Mouse (Mus musculus): ENCODE data around the gene Pgap3.

Pgap3 gene

DNA sequence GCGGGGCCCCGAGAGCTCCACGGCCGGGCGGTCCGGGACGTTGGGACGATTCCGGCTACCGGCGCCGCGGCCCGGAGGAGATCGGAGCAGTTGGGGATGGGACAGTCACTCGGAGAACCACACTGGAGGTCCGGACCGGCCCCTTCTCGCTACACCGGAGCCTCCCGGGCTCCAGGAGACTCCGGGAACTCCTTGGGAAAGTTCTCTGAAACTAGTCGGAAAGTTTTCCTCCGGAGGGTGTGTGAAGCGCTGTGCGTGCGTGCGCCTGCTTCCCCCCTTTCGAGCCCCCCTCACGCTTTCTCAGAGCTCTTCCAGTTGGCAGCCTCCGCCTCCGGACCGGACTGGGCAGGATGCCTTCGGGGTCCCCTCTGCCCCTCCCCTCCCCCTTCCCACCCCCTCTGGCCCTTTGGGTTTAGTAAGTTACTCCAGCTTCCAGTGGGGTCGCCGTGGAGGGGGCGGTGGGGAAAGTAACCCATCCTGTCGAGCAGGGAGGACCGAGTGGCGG, 12.6 kb upstream of the Pgap3 start:
- peak; percentile 52 for DNase-seq (ENCODE audit: low read depth, low spot score)

GRCm38 (mm10) chr11:98412273-98412796, 12.0 kb upstream of the Pgap3 start, which contains the start of gene Erbb2:
Gene Erbb2, plus strand, starts transcription at chr11:98412470.
- peak; percentile 87 for DNase-seq (ENCODE audit: low read depth, low spot score)

- peak; percentile 70 for DNase-seq (ENCODE audit: low read depth, low spot score)
These were observed 9.1 kb upstream of the Pgap3 start for GRCm38 (mm10) chr11:98409341-98409822.

DNA sequence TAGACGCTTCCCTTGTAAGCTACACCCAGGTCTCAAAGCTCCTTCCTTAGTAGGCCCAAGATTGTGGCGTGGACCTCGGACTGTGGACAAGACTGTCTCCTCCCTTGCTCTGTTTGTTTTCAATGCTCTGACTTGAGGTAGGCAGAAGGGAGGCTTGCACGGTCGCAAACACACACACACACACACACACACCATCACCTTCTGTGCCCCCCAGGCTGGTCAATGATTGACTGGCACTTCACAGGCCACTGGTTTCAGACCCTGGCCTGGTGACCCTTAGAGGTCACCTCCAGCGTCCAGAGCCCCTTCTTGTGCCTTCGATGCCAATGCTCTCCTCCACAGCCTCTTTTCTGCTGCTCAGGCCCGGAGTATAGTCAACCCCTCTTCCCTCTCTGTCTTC, 8.6 kb upstream of the Pgap3 start:
- no peak for DNase-seq (ENCODE audit: low read depth, low spot score)

GRCm38 (mm10) chr11:98406621-98407020, 6.3 kb upstream of the Pgap3 start:
- DNase-seq (ENCODE audit: low read depth, low spot score), result no peak

DNA sequence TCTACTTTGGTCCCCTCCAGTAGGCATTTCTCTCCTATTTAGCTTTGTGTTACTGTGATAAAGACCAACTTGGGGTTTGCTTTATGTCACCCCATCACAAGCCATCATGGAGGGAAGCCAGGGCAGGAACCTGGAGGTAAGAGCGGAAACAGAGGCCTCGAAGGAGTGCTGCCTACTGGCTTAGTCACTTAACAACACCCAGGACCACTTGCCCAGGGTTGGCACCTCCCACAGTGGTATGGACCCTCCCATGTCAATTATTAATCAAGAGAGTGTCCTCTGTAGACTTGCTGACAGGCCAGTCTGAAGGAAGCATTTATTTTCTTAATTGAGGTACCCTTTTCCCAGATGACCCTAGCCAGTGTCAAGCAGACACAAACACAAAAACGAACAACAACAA, 526 bp upstream of the Pgap3 start:
- DNase-seq (ENCODE audit: low read depth, low spot score), result no peak

GRCm38 (mm10) chr11:98397946-98398345, 2.3 kb downstream of the Pgap3 start:
- DNase-seq (ENCODE audit: low read depth, low spot score), result no peak

DNA sequence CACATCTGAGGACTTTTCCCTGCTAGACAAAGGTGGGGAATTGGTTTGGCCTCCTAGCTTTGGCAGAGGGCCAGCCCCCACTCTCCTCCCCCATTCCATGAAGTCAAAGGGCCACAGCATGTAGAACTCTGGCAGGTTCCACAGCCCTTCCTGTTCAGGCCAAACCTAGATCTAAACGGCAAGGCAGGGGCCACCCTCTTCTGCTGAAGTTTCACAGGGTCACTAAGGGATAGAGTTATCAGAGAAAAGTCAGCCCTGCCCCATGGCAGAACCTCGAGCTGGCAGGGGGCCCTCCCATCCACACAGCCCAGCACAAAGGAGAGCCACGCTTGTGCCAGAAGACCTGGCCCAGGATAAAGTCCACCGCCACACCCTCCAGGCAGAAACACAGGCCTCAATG, 5.2 kb downstream of the Pgap3 start:
- DNase-seq (ENCODE audit: low read depth, low spot score), result no peak

- DNase-seq (ENCODE audit: low read depth, low spot score), result no peak
These were observed 6.0 kb downstream of the Pgap3 start for GRCm38 (mm10) chr11:98394301-98394700.

- DNase-seq (ENCODE audit: low read depth, low spot score), result no peak
These were observed 7.0 kb downstream of the Pgap3 start for GRCm38 (mm10) chr11:98393317-98393716.

DNA sequence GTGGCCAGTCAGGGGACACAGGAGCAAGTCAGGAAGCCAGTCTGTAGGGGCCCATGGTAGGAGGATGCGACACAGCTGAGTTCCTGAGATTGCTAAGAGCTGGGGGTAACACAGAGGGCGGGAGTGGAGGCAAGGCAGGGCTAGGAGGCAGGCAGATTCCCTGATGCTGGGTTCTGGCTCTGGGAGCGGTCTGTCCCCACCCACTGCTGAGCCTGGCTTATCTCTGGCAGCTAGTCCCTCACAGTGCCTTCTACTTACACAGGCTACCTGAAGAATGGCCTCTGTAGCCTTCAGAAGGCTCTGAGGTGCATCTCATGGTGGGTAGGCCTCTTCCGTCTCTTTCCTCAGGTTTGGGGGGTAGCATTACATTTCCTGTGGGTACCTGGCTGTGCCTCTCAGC, 7.6 kb downstream of the Pgap3 start:
- DNase-seq (ENCODE audit: low read depth, low spot score), result no peak

DNA sequence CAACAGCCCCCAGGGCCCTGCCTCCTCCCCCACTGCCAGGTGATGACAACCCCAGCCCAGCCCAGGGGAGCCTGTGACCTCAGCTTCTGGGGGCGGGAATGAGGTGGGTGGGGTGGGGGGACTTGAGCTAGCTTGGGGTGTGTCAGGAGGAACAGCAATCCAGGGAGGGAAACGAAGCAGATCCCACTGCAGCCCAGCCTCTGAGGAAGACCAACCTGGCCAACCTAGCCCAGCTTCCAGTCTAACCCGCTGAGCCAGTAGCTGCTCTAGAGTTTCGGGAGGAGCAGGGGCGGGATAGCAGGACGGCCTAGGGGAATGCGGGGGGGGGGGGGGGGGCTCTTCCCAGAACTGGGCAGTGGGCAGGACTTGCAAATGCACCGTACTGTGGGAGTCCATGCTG, 8.3 kb downstream of the Pgap3 start:
- no peak for DNase-seq (ENCODE audit: low read depth, low spot score)

- DNase-seq (ENCODE audit: low read depth, low spot score), result no peak
These were observed 10.1 kb downstream of the Pgap3 start for GRCm38 (mm10) chr11:98390141-98390540.

DNA sequence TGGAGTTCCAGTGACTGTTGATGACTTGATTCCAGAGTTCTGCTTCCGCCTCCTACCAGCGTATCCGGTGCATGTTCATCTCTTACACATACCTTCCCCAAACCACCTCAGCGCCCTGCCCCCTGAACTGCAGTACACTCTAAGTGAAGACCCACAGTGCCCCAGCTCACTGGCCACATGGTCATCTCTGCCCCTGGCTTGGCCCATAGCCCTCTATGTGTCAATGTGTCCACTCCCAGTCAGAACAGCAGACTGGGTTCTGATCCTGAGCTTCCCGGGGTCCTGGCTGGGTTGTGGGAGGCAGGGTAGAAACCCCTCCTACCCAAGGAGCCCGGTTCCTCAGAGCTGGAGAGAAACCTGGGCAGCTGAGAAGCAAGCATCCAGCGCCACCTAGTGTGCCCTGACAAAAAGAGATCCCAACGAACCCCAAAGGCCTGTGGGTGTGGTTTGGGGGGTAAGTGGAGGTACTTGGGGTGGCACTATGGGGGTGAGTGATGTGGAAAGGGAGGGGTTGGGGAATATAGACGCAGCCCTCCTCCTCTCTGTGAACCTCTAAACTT, 11.0 kb downstream of the Pgap3 start:
- no peak for DNase-seq (ENCODE audit: low read depth, low spot score)

DNA sequence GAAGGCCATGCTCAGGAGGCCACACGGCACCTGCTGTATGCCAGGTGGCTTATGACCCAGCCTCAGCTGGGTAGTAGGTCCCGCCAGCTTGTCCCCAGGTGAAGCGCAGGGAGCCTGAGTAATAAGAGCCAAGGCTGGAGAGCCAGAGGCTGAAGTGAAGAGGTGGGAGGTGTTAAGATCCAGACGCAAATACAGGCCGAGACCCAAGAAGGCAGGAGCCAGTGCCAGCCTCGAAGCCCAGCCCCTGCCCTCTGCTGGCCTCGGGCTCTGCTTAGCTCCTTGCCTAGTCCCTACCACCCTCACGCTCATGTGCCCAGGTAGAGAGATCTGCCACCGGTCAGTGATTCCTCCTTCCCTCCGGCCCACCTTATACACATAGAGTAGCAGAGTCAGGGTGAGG, 12.0 kb downstream of the Pgap3 start:
- no peak for DNase-seq (ENCODE audit: low read depth, low spot score)

DNA sequence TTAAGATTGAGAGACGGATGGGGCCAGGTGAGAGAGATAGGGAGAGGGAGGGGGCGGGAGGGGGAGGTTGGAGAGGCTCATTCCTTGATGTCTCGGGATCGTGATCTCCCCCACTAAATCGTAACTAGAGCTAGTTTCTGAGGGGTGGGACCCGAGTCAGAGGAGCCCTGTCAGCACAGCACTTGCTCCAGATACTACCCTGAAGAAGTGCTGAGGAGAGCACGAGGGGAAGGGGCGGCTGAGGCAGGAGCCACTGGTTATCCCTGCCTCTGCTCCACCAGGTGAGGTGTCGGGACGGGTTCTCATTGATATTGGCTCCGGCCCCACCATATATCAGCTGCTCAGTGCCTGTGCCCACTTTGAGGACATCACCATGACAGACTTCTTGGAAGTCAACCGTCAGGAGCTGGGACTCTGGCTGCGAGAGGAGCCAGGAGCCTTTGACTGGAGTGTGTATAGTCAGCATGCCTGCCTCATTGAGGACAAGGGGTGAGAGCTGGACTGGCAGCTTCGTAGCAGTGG, 13.2 kb downstream of the Pgap3 start:
- no peak for DNase-seq (ENCODE audit: low read depth, low spot score)

DNA sequence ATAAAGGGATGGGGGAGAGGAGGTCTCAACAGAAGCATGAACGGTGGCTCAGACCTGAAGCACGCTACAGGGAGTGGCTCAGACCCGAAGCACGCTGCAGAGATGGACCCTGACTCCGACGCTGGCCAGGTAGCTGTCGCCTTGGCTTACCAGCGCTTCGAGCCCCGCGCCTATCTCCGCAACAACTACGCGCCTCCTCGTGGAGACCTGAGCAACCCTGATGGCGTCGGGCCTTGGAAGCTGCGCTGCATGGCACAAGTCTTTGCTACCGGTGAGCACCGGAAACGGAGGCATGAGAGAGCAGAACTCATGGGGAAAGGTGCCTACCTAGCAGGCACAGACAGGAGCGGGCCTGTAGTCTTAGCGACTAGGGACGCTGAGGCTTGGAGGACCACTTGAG, 13.7 kb downstream of the Pgap3 start:
- no peak for DNase-seq (ENCODE audit: low read depth, low spot score)

GRCm38 (mm10) chr11:98385638-98386585, 14.4 kb downstream of the Pgap3 start, which contains the start of gene Pnmt:
Gene Pnmt, plus strand, starts transcription at chr11:98386450.
- DNase-seq (ENCODE audit: low read depth, low spot score), result no peak

DNA sequence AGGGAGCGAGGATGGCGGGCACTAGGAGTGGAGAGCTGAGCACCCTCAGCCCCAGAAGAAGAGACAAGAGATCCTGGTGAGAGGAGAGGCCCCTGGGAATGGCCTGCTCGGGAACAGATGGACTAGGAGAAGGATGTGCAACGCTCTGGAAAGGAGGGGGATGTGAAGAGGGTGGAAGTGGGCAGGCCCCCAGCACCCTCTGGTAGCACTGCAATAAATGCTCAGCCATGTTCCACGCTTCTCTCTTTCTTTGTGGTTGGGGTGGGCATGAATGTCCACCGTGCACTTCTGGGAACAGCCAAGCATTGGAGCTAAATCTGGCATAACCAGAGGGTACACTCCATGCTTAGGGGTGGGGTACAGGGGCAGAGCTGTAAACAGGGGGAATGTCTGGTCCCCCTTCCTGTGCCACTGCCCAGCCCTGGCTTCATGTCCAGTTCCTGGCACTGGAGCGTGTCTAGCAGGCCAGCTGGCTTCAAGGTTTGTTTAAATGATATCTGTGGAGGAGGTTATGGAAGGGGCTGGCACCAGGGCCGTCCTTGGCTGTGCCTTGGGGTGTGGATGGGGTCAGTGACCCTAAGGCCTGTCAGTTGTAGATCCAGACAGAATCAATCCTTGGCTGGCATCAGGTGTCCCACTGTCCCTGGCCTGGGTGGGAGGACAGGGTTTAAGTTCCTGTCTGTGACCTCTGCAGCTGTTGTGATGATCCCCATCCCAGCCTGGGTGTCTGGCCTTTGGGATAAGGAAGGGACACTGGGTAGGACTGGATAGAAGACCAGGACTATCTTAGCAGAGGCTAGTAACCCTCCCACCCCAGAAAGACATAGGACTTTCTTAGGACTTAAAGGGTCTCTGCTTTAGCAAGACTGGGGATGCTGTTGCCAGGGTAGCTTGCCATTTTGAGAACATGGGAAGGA, 15.3 kb downstream of the Pgap3 start:
- no peak for DNase-seq (ENCODE audit: low read depth, low spot score)

- DNase-seq (ENCODE audit: low read depth, low spot score), result no peak
These were observed 16.1 kb downstream of the Pgap3 start for GRCm38 (mm10) chr11:98384216-98384615.
